Mouse (Mus musculus) G1E (cell line): ENCODE measurements around the gene Slc11a2. TPM values are rescaled to one million over a fixed set of nuclear protein-coding genes. Genes with fewer than 3 reads are reported as not detected.

Experiments
- ATAC-seq: 2 replicates; pipeline ENCODE4 v1.8.0; 2016; ENCODE audit warnings: mild to moderate bottlenecking; ENCODE audit not compliant: insufficient number of reproducible peaks, poor library complexity, low FRiP score, severe bottlenecking; ENCODE audit errors: extremely low read depth
- DNase-seq: peaks from one replicate; pipeline ENCODE4 v3.0.0; 2012; ENCODE audit warnings: low spot score
- H3K27me3 ChIP-seq: 2 replicates; pipeline ENCODE4 v1.6.1; 2012; ENCODE audit warnings: mild to moderate bottlenecking, low read length, inconsistent platforms; ENCODE audit not compliant: insufficient read depth
- H3K36me3 ChIP-seq: replicated peaks from 2 replicates; pipeline ENCODE3; 2012; ENCODE audit warnings: mild to moderate bottlenecking, inconsistent platforms
- H3K4me1 ChIP-seq: 2 replicates; pipeline ENCODE4 v1.6.1; 2012; ENCODE audit warnings: low read depth, low read length, inconsistent platforms, mixed read lengths; ENCODE audit not compliant: insufficient read depth
- H3K4me3 ChIP-seq: 2 replicates; pipeline ENCODE4 v1.5.1; 2012; ENCODE audit warnings: low read depth, mild to moderate bottlenecking, inconsistent platforms, low read length, moderate library complexity, mixed read lengths
- H3K9me3 ChIP-seq: replicated peaks from 2 replicates; pipeline ENCODE4 v1.6.1; 2012; ENCODE audit warnings: inconsistent platforms
- CTCF ChIP-seq: IDR thresholded peaks from 2 replicates; pipeline ENCODE4 v1.5.1; 2012; ENCODE audit warnings: low read depth, low read length, inconsistent platforms, mixed read lengths
- GATA1 ChIP-seq: IDR thresholded peaks from 2 replicates; pipeline ENCODE4 v1.6.1; 2012; ENCODE audit warnings: borderline replicate concordance, low read length, inconsistent platforms, mixed read lengths
- GATA2 ChIP-seq: IDR thresholded peaks from 2 replicates; pipeline ENCODE4 v1.6.1; 2012; ENCODE audit warnings: low read depth, low read length, inconsistent platforms, borderline replicate concordance
- POLR2AphosphoS5 ChIP-seq: IDR thresholded peaks from 2 replicates; pipeline ENCODE4 v1.6.1; 2012; ENCODE audit warnings: low read depth, low read length, inconsistent platforms; ENCODE audit not compliant: insufficient replicate concordance
- TAL1 ChIP-seq: conservative IDR thresholded peaks from 2 replicates; pipeline ENCODE4 v1.6.1; 2012; ENCODE audit warnings: low read depth, low read length, inconsistent platforms, mixed read lengths
- polyA plus RNA-seq: library from polyadenylated mRNA; stranded (reverse); fragments of >175 nt; gene quantifications from 2 replicates; pipeline ENCODE4 v1.2.3, GENCODE M21; 2012
- total RNA-seq, 2 experiments: library from RNA; stranded (forward) in 1 of 2; stranded (reverse) in 1 of 2; fragments of 200-1000 nt in 1 of 2; fragments of >200 nt in 1 of 2; fragmentation: Nextera tagmentation in 1 of 2; gene quantifications; 2 replicates each; pipeline ENCODE4 v1.2.3; 2014 to 2017

Slc11a2 gene
- total RNA-seq (2014; fragmentation: Nextera tagmentation) (66.1 and 95.4 TPM in 2 replicates), total RNA-seq (2017) (34.6 and 35.7 TPM in 2 replicates), polyA plus RNA-seq (4.5 and 5.4 TPM in 2 replicates)

- Histone ChIP-seq H3K36me3 (peaks cover 4% of the 10 kb centered on the region), H3K4me3 (peak within 1 kb of the TSS; percentile 94), H3K4me1 (peaks cover 39% of the 10 kb centered on the region), H3K27me3 (no peaks in the 10 kb centered on the region), H3K9me3 (no peaks in the 10 kb centered on the region)
- DNase-seq (no peak), ATAC-seq (no peak)
- no peak for TF ChIP-seq GATA1
- TF ChIP-seq TAL1: no peak
- no peak for TF ChIP-seq GATA2
- TF ChIP-seq CTCF: no peak
- TF ChIP-seq POLR2AphosphoS5: no peak
These were observed at the start of gene Slc11a2 for GRCm38 (mm10) chr15:100424396-100425122. Slc11a2 (minus strand) TSS chr15:100425072.

DNA sequence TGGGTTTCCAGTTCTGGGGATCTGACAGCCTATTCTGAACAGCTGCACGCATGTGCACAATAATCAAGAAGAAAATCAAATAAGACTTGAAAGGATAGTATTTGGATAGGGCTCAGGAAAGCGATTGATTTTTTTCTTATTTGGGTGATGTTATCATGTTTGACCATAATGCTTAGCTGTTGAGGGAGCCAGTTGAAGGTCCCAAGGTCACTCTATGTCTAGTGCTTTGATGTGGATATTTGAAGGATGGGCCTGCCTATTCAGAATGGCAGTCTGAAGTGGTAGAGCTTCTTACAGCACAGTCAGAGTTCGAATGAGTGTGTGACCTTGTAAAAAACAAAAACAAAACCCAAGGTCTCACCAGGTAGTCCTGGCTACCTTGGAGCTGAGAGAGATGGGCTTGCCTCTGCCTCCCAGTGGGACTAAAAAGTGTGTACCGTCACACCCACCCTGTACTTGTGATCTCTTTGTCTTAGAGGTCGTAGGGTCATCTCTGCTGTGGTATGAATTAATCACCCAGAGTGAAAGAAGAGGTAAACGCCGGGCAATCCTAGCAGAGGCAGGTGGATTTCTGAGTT, 49.1 kb upstream of the Slc11a2 start:
- no peak for DNase-seq

DNA sequence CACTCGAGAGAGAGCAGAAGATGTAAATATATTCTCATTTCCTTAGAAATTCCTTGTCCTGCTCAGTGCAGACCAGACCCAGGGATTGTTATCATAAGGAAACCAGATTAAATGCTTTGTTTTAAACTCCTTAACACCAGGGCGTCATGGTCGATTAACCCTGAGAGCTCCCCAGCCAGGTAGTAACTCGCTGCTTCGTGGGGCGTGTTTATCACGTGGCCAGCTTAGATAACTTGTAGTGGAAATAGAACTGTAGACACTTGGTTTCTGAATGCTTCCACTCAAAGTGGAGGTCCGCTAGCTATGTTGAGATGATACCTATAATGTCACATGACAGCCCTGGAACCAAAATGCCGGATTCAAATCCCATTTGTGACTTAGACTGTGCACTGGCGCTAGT, 45.2 kb upstream of the Slc11a2 start:
- ATAC-seq: no peak
- 0 out of 2 replicates have a peak, but pooled peaks cover 2% of the 10 kb centered on the region for H3K9me3 ChIP-seq
- DNase-seq: no peak
- H3K36me3 ChIP-seq: peaks cover 69% of the 10 kb centered on the region
- peak overlapping the region; percentile 90; the same call in 1 of the 2 replicates for H3K4me3 ChIP-seq
- no peaks in the 10 kb centered on the region for H3K27me3 ChIP-seq
- peaks cover 35% of the 10 kb centered on the region for H3K4me1 ChIP-seq
- TF ChIP-seq CTCF: no peak
- no peak for TF ChIP-seq TAL1
- no peak for TF ChIP-seq GATA1
- TF ChIP-seq POLR2AphosphoS5: no peak
- no peak for TF ChIP-seq GATA2

More for the DNA sequence above, 49.1 kb upstream of the Slc11a2 start:
- H3K27me3 ChIP-seq: no peaks in the 10 kb centered on the region
- H3K4me3 ChIP-seq: no peak overlapping the region
- no peak for ATAC-seq
- peaks cover 26% of the 10 kb centered on the region for H3K4me1 ChIP-seq
- no peak for TF ChIP-seq POLR2AphosphoS5
- TF ChIP-seq TAL1: no peak
- TF ChIP-seq CTCF: no peak
- no peak for TF ChIP-seq GATA1
- TF ChIP-seq GATA2: no peak
- peaks cover 91% of the 10 kb centered on the region for H3K36me3 ChIP-seq
- H3K9me3 ChIP-seq: 0 out of 2 replicates have a peak, but pooled peaks cover 2% of the 10 kb centered on the region

- Histone ChIP-seq H3K36me3 (peaks cover 66% of the 10 kb centered on the region), H3K4me1 (peaks cover 35% of the 10 kb centered on the region), H3K27me3 (no peaks in the 10 kb centered on the region), H3K9me3 (0 out of 2 replicates have a peak, but pooled peaks cover 2% of the 10 kb centered on the region), H3K4me3 (peak overlapping the region; percentile 90)
- DNase-seq (no peak), ATAC-seq (no peak)
- TF ChIP-seq TAL1: no peak
- TF ChIP-seq GATA1: no peak
- no peak for TF ChIP-seq CTCF
- no peak for TF ChIP-seq GATA2
- no peak for TF ChIP-seq POLR2AphosphoS5
These were observed 44.3 kb upstream of the Slc11a2 start for GRCm38 (mm10) chr15:100469189-100469545.

DNA sequence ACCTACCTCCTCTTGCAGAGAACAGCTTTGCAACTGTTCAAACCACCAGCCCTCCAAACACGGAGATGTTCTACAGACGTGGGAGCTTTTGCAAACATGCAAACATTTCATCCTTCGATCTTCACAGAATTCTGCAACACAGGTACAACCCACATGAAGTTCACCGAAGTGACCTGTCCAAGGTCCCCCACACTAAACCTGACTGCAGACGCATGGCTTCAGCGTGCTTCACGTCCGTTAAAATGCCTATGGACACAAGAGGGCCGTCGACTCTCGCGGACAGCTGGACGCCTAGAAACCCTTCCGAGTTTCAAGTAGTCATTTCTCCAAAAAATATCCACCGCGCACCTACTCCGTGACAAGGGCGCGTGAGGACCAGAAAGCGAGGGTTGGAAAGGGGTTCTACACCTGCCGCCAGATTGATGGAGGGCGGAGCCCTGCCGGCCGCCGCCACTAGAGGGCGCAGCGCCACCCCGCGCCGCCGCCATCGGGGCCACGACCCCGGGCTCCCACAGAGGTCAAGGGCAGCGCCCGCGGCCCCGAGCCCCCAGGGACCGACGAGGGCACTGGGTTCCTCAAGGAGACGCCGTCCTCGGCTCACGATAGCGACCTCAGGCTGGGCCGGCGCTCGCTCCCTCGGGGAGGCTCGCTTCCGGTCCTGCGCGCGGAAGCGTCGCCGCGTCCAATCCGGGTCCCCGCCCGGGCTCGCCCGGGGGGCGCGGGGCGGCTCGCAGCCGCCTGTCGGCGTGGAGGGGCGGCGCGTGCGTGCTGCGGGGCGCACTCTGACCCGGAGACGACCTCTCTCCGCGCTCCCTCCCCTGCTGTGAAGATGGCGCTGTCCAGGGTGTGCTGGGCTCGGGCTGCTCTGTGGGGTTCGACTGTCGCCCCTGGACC, 43.7 kb upstream of the Slc11a2 start, which contains the start of gene Letmd1:
Gene Letmd1, plus strand, starts transcription at position 729 of the 894 bp plus-strand sequence.
- ATAC-seq (peak; percentile 85), DNase-seq (peak; percentile 95)
- TF ChIP-seq CTCF (peak; percentile 81), TAL1 (no peak), GATA2 (no peak)
- Histone ChIP-seq H3K36me3 (peaks cover 60% of the 10 kb centered on the region), H3K27me3 (no peaks in the 10 kb centered on the region), H3K4me3 (peak within 1 kb of the TSS; percentile 90), H3K9me3 (0 out of 2 replicates have a peak, but pooled peaks cover 2% of the 10 kb centered on the region), H3K4me1 (peaks cover 35% of the 10 kb centered on the region)

GRCm38 (mm10) chr15:100467738-100468137, 42.9 kb upstream of the Slc11a2 start:
- Histone ChIP-seq H3K4me3 (peak overlapping the region; percentile 90), H3K27me3 (no peaks in the 10 kb centered on the region), H3K9me3 (0 out of 2 replicates have a peak, but pooled peaks cover 2% of the 10 kb centered on the region), H3K4me1 (peaks cover 35% of the 10 kb centered on the region), H3K36me3 (peaks cover 54% of the 10 kb centered on the region)
- ATAC-seq: no peak
- DNase-seq: no peak
- TF ChIP-seq CTCF: no peak
- TF ChIP-seq POLR2AphosphoS5: no peak
- TF ChIP-seq GATA2: no peak
- no peak for TF ChIP-seq TAL1
- no peak for TF ChIP-seq GATA1
